8 mouse cellular contexts compared by ENCODE assay signal in the genomic region with DNA sequence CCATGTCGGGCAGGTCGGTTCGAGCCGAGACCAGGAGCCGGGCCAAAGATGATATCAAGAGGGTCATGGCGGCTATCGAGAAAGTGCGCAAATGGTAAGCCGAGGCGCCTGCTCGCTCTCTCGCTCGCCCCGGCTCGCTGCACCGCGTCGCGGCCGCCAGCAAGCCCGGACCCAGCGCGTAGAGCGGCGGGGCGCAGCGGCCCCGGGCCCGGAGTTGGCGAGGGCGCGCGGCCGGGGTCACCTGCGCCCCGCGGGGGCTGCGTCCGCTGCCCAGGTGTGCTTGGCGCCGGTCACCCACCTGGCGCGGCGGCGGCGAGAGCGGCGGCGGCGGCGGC. TPM values are rescaled to one million over a fixed set of nuclear protein-coding genes. Genes with fewer than 3 reads are reported as not detected.
A peak's percentile ranks its signal among the peaks of the same experiment; 100 is the strongest.
DNase-seq lines count a peak whose midpoint lies in the region; ATAC-seq and TF ChIP-seq lines count a peak whose summit lies in the region.

No protein-coding gene starts in this region.

- peak overlapping the region; percentile 84 for H3K4me3 ChIP-seq in heart, postnatal 0 days (ENCODE audit: low read depth, low read length)
- peak overlapping the region; percentile 73 for H3K4me3 ChIP-seq in bone marrow, adult 2 months (replicated peaks; ENCODE audit: control insufficient read depth, low read depth, low read length)
- peak overlapping the region; percentile 81 for H3K4me3 ChIP-seq in hindbrain, embryonic 14.5 days (replicated peaks; ENCODE audit: low read length)
- peak overlapping the region; percentile 93 for H3K4me3 ChIP-seq in midbrain, embryonic 13.5 days (replicated peaks)

- ATAC-seq in heart, postnatal 0 days (ENCODE audit: insufficient read depth, low read depth): peak; percentile 7
- peak; percentile 41 for ATAC-seq in hindbrain, embryonic 14.5 days (ENCODE audit: low FRiP score)
- ATAC-seq in midbrain, embryonic 13.5 days: peak; percentile 55; the same call in 1 of the 2 replicates

- intact Hi-C loops in heart, postnatal 36 days (cut with DNase I): no loop called here

- H3K4me1 ChIP-seq in heart, postnatal 0 days (ENCODE audit: control insufficient read depth, insufficient read depth): peaks cover 12% of the 10 kb centered on the region
- peaks cover 1% of the 10 kb centered on the region for H3K4me1 ChIP-seq in bone marrow, adult 2 months (ENCODE audit: control insufficient read depth, insufficient read depth, low read length)
- H3K4me1 ChIP-seq in hindbrain, embryonic 14.5 days (replicated peaks; ENCODE audit: control insufficient read depth, insufficient read depth, low read length): peaks cover 23% of the 10 kb centered on the region
- peaks cover 35% of the 10 kb centered on the region for H3K4me1 ChIP-seq in midbrain, embryonic 13.5 days (replicated peaks)

- peak overlapping the region; percentile 97 for H3K27ac ChIP-seq in heart, postnatal 0 days (ENCODE audit: low read depth)
- H3K27ac ChIP-seq in bone marrow, adult 2 months (ENCODE audit: control insufficient read depth, insufficient read depth, low read depth, low read length, poor library complexity): peak overlapping the region; percentile 89
- H3K27ac ChIP-seq in hindbrain, embryonic 14.5 days: peak overlapping the region; percentile 97
- H3K27ac ChIP-seq in midbrain, embryonic 13.5 days: peak overlapping the region; percentile 99

- WGBS in heart, postnatal 0 days: 0% methylated on average over 45 of the region's 51 CpGs
- WGBS in bone marrow, adult 2 months: under 1% methylated on average over 51 of the region's 51 CpGs
- WGBS in hindbrain, embryonic 14.5 days: under 1% methylated on average over 46 of the region's 51 CpGs
- 0% methylated on average over 33 of the region's 51 CpGs for WGBS in midbrain, embryonic 13.5 days

- no peaks in the 10 kb centered on the region for H3K9me3 ChIP-seq in heart, postnatal 0 days (replicated peaks; ENCODE audit: control insufficient read depth, low read length)
- H3K9me3 ChIP-seq in hindbrain, embryonic 14.5 days (ENCODE audit: control insufficient read depth, low read length): no peaks in the 10 kb centered on the region
- H3K9me3 ChIP-seq in midbrain, embryonic 13.5 days: no peaks in the 10 kb centered on the region

- peak overlapping the region; percentile 89 for H3K9ac ChIP-seq in heart, postnatal 0 days (replicated peaks; ENCODE audit: low read depth, low read length)
- peak overlapping the region; percentile 90 for H3K9ac ChIP-seq in hindbrain, embryonic 14.5 days
- H3K9ac ChIP-seq in midbrain, embryonic 13.5 days (replicated peaks): peak overlapping the region; percentile 99

- no peaks in the 10 kb centered on the region for H3K27me3 ChIP-seq in heart, postnatal 0 days (ENCODE audit: control insufficient read depth, insufficient read depth, low read length)
- H3K27me3 ChIP-seq in hindbrain, embryonic 14.5 days (ENCODE audit: control insufficient read depth, insufficient read depth, low read length): no peaks in the 10 kb centered on the region
- no peaks in the 10 kb centered on the region for H3K27me3 ChIP-seq in midbrain, embryonic 13.5 days

- no peak for TF ChIP-seq POLR2A in bone marrow, adult 2 months (IDR thresholded peaks at IDR 0.05; ENCODE audit: borderline replicate concordance, control insufficient read depth, low read depth, low read length)

- no peak for TF ChIP-seq EP300 in heart, postnatal 0 days (IDR thresholded peaks at IDR 0.05; ENCODE audit: low read depth)

- H3K4me2 ChIP-seq in heart, postnatal 0 days (ENCODE audit: low read depth, low read length): peak overlapping the region; percentile 93
- H3K4me2 ChIP-seq in hindbrain, embryonic 14.5 days (replicated peaks): peak overlapping the region; percentile 92
- peak overlapping the region; percentile 91 for H3K4me2 ChIP-seq in midbrain, embryonic 13.5 days (replicated peaks)

- no peak for DNase-seq in heart, postnatal 0 days (ENCODE audit: low spot score)
- no peak for DNase-seq in heart, postnatal 36 days
- no peak for DNase-seq in hindbrain, embryonic 14.5 days (ENCODE audit: low spot score)
- no peak for DNase-seq in right cerebral cortex, postnatal 10 days (ENCODE audit: low spot score in 2 of 2)
- no peak for DNase-seq in ovary, postnatal 14 days (ENCODE audit: low spot score)
- no peak for DNase-seq in adrenal gland, postnatal 36 days

- no peak for TF ChIP-seq CTCF in heart, postnatal 0 days (IDR thresholded peaks at IDR 0.05; ENCODE audit: low read depth)
- TF ChIP-seq CTCF in bone marrow, adult 2 months (IDR thresholded peaks at IDR 0.05; ENCODE audit: control insufficient read depth, insufficient read depth, low read length): no peak

- H3K36me3 ChIP-seq in heart, postnatal 0 days (replicated peaks; ENCODE audit: control insufficient read depth, insufficient read depth, low read length): no peaks in the 10 kb centered on the region
- no peaks in the 10 kb centered on the region for H3K36me3 ChIP-seq in hindbrain, embryonic 14.5 days (replicated peaks; ENCODE audit: control insufficient read depth, insufficient read depth)
- H3K36me3 ChIP-seq in midbrain, embryonic 13.5 days: peaks cover 3% of the 10 kb centered on the region

RNA-seq across cellular contexts. Expression of gene Bcl7a, which starts 1.0 kb away (rescaled TPM):
- 10.2 and 11.2 TPM in 2 replicates for total RNA-seq in heart, postnatal 0 days (2014; rRNA removed; ENCODE audit: low replicate concordance)
- polyA plus RNA-seq in heart, postnatal 0 days (2015; fragmentation: Nextera tagmentation; extraction: Ambion mirVana): 6.6 TPM in 2 replicates
- total RNA-seq in heart, postnatal 36 days (2021): 10 to 100 TPM in 1 of 2 experiments, 1 to 10 TPM in 1; 7.1 to 12.3 TPM
- 17.5 and 30.6 TPM in 2 replicates for polyA plus RNA-seq in bone marrow, adult 2 months (2011; ENCODE audit: insufficient read depth, insufficient read length, low replicate concordance, missing spikeins)
- polyA plus RNA-seq in hindbrain, embryonic 14.5 days (2014; fragmentation: Nextera tagmentation; extraction: Ambion mirVana): 35.6 and 36.5 TPM in 2 replicates
- 47.8 and 53.0 TPM in 2 replicates for polyA plus RNA-seq in midbrain, embryonic 13.5 days (2015; fragmentation: Nextera tagmentation; extraction: Ambion mirVana)
- 10 to 100 TPM in 1 of 2 experiments, 1 to 10 TPM in 1; 7.0 to 10.1 TPM for total RNA-seq in adrenal gland, postnatal 36 days (2021)

RNA-seq across cellular contexts. Expression of gene Mlxip, which starts 50.0 kb away (rescaled TPM):
- total RNA-seq in heart, postnatal 0 days (2014; rRNA removed; ENCODE audit: low replicate concordance): 12.0 and 13.4 TPM in 2 replicates
- 5.9 and 7.3 TPM in 2 replicates for polyA plus RNA-seq in heart, postnatal 0 days (2015; fragmentation: Nextera tagmentation; extraction: Ambion mirVana)
- total RNA-seq in heart, postnatal 36 days (2021): 10 to 100 TPM; 30.4 to 31.8 TPM
- polyA plus RNA-seq in bone marrow, adult 2 months (2011; ENCODE audit: insufficient read depth, insufficient read length, low replicate concordance, missing spikeins): 23.6 and 51.4 TPM in 2 replicates
- polyA plus RNA-seq in hindbrain, embryonic 14.5 days (2014; fragmentation: Nextera tagmentation; extraction: Ambion mirVana): 21.1 and 21.7 TPM in 2 replicates
- 17.4 and 18.7 TPM in 2 replicates for polyA plus RNA-seq in midbrain, embryonic 13.5 days (2015; fragmentation: Nextera tagmentation; extraction: Ambion mirVana)
- 10 to 100 TPM; 22.7 to 25.9 TPM for total RNA-seq in adrenal gland, postnatal 36 days (2021)
